Mouse (Mus musculus) heart, adult 2 months (tissue): ENCODE measurements around the gene Rab2b.
"Not testable (repeated sequence)": the region's sequence is repeated elsewhere in the genome, so short reads cannot be mapped to it uniquely, and the experiment has no call there.

Experiments used
- CTCF ChIP-seq: fragments of 200-600 bp; IDR thresholded peaks from 2 replicates; pipeline ENCODE4 v1.8.1; 2022; ENCODE audit warnings: antibody characterized with exemption, mild to moderate bottlenecking, moderate library complexity
- EP300 ChIP-seq: fragments of 200-500 bp; IDR thresholded peaks from 2 replicates; pipeline ENCODE4 v1.6.1; 2011; ENCODE audit warnings: low read depth, low read length, control low read depth; ENCODE audit not compliant: insufficient read depth
- POLR2A ChIP-seq: fragments of 200-500 bp; IDR thresholded peaks from 2 replicates; pipeline ENCODE4 v1.6.1; 2011; ENCODE audit warnings: mild to moderate bottlenecking, low read depth, low read length, control low read depth; ENCODE audit not compliant: insufficient read depth

GRCm38 (mm10) chr14:52310343-52310742 lies 31.0 kb upstream of the Rab2b start:
- peak; percentile 21 for TF ChIP-seq CTCF
- TF ChIP-seq POLR2A, EP300: not testable (repeated sequence)
